Mouse (Mus musculus) layer of hippocampus, adult 18-20 months (tissue): ENCODE results near the gene Gabrb1. TPM values are rescaled to one million over a fixed set of nuclear protein-coding genes. Genes with fewer than 3 reads are reported as not detected.

Experiments used
- DNase-seq, 2 experiments: peaks; one replicate each; pipeline ENCODE4 v3.0.0; 2022; ENCODE audit warnings: low spot score in 2 of 2
- long read RNA-seq: library from polyadenylated mRNA; stranded (forward); transcript quantifications from one replicate; pipeline ENCODE4 v2.0.0, GENCODE M21; 2021
- total RNA-seq, 2 experiments: library from RNA; stranded (reverse); gene quantifications; 2 replicates each; pipeline ENCODE4 v1.2.3; 2021

Gene Gabrb1
- total RNA-seq = 100 to 1,000 TPM; 130 to 132 TPM
- long read RNA-seq, full-length matches to known transcripts = 38 of 56 reads
- long read RNA-seq, partial matches to known transcripts = 4 of 56 reads
- long read RNA-seq, other reads (novel, unspliced or antisense) = 14 of 56 reads

DNA sequence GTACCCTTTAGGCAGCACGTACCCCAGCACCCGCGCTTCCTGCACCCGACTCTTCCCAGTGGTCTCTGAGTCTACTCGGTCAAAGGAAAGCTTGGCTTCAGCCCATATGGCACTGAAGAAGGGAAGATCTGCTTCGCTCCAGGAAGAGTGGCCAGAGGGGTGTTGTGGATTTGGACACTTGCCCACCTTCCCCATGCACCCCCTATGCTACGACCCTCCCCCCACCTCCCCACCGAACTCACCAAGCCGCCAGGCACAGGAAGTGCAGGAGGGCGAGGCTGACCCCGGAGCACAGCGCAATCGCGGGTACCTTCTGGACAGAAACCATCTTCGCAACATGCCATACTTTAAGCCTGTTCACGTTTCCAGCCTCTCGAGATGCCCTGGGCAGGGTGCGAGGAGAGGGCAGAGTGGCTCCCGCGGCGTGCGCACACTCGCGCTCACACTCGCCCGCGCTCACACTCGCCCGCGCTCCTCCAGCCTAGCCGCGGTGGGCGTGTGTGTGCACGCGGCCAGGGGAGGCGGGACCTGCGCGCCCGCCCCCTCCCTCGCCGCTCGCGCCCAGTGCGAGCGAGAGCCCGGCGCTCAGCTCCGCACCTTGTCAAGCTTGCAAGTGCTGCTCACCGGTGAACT, at the start of gene Gabrb1:
Gabrb1 (plus strand) TSS at position 632 of the 633 bp plus-strand sequence.
- DNase-seq = peak; percentile 45 to 68

DNA sequence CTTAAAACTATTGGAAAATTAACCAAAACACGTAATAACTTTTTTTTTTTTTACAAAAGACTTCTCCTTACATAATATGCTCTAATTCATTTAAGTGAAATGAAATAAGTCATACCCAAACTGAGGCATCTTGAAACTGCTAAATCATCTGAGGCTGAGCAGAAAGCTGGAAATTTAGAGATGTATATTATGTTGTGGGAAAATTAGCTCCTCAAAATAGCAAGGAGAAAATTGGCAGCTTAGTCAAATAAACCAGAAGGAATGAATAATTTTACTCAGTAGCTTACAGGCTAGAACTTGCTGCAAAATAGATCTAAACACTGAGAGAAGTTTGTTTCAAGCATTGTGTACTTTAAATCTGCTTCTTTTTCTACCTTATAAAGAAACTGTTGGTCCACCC, 49.2 kb upstream of the Gabrb1 start:
- DNase-seq = peak in 1 of 2 experiments; percentile 15

DNA sequence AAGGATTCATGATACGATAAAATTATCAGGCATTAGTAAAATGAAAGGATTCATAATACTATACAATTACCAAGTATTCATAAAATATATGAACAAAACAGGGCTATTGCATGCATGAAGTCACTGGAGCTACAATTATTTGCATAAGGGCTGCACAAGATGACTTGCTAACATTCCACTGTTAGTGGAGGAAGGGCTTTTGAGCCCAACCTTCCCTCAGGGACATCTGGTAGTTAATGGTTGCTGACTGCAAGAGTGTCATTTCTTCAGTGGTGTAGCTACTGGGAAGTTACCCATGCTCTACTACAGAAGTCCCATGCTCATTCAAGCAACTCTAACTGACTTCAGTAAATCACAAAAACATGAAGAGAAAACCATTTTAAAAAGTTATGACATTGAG, 43.6 kb upstream of the Gabrb1 start:
- no peak for DNase-seq

DNA sequence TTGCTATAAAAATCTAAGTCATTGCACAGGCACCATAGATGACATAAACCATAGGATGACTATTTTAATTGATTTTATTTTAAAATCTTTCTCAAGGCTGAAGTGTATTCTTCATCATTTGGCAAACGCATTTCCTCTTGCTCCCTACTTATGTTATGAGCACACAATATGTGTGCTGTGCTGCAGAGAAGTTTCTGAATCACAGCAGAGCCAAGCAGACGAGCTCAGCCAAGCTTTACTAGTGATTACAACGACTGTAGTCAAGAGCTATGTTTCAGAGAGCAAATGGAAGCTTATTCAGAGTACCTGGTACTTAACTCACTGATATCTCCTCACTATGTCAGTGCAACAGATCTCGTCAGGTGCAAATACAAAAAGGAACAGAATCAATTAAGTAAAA, 41.2 kb upstream of the Gabrb1 start:
- no peak for DNase-seq

GRCm38 (mm10) chr5:71627820-71628219, 30.1 kb upstream of the Gabrb1 start:
- peak in 1 of 2 experiments; percentile 51 for DNase-seq

GRCm38 (mm10) chr5:71639804-71640203, 18.1 kb upstream of the Gabrb1 start:
- peak; percentile 18 to 77 for DNase-seq

GRCm38 (mm10) chr5:71648108-71648507, 9.8 kb upstream of the Gabrb1 start:
- no peak for DNase-seq

DNA sequence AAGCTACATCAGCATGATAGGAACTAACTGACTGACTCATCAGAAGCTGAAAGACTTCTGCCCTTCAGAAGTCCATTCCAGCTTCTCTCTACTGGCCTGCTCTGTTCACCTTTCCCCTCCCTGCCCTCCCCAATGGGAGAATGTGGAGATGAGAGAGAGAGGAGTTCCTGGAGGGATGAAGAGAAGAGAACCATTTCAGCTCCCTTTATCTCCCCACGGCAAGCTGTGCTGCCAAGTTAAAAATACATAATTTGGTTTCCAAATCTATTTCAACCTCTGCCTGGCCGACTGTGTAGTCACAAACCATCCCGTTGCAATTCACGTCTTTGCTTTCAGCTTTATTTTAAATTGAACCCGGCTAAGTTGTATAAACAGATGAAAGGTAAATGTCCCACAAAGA, 3.9 kb upstream of the Gabrb1 start:
- no peak for DNase-seq

DNA sequence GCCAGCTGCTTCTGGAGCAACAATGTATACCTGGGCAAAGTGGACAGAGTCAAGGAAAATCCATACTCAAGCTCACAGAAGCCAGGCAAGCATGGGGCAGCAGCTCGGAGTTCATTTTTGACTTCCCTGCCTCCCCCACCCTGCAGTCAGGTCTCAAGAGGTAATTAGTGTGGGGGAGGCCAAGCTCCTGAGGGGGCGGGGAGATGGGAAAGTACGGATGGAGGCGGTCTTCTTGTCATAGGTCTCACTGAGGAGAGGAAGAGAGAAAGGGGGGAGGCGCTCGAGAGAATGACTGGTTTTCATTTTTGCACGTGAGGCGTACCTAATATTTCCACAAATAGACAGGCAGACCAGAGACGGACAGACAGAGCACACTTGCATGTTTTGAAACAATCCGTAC, 1.1 kb upstream of the Gabrb1 start:
- peak; percentile 21 to 59 for DNase-seq

DNA sequence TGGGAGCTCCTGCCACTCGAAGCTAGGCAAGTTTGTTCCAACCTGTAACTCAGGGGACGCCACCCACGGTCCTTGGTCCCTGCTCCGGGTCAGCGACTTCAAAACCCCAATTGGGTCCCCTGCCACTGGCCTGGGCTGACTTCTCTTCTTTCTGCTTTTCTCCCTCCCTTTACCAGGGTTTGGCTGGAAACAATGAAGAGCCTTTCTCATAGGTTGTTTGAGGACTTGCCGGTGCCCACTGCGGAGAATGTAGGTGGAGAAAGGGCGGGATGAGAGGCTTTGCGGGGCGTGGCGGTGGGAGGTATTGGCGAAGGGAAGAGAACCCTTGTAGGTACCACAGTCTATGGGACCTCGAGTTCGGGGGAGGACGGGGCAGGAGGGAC, 193 bp downstream of the Gabrb1 start, which contains the start of gene Gabra4:
Gabra4 (minus strand) TSS at position 194 of the 383 bp plus-strand sequence.
- no peak for DNase-seq

GRCm38 (mm10) chr5:71665593-71665992, 7.7 kb downstream of the Gabrb1 start:
- peak in 1 of 2 experiments; percentile 44 for DNase-seq

DNA sequence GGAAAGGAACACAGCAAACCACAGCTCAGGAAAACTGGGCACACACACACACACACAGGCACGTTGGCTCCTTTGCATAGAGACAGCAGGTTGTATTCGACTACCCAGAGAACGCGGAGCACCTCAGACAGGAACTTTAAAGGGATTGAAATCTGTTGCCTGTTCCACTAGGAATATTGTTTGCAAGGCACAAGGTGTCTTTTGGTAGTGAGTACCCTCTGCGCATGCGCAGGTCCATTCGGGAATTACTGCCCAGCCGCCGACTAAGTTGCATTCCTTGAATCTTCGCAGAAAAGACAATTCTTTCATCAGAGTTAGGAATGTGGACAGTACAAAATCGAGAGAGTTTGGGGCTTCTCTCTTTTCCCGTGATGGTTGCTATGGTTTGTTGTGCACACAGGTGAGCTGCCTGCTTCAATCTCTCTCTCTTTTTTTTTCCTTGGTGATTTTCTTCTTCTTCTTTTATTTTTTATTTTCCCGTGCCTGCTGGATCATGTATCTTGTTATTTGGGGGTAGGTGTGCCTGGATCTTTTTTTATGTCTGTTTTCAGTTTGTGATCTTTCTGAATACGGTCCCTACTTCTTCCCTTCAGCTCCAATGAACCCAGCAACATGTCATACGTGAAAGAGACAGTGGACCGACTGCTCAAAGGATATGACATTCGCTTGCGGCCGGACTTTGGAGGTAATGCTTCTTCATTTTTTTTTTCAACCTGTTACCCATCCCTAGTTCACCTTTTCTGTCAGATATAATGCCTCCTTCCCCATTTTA, 42.0 kb downstream of the Gabrb1 start:
- DNase-seq = peak; percentile 64 to 81

GRCm38 (mm10) chr5:71700468-71701272, 42.8 kb downstream of the Gabrb1 start:
- DNase-seq = peak; percentile 63 to 78

GRCm38 (mm10) chr5:71701273-71701614, 43.3 kb downstream of the Gabrb1 start:
- DNase-seq = no peak

DNA sequence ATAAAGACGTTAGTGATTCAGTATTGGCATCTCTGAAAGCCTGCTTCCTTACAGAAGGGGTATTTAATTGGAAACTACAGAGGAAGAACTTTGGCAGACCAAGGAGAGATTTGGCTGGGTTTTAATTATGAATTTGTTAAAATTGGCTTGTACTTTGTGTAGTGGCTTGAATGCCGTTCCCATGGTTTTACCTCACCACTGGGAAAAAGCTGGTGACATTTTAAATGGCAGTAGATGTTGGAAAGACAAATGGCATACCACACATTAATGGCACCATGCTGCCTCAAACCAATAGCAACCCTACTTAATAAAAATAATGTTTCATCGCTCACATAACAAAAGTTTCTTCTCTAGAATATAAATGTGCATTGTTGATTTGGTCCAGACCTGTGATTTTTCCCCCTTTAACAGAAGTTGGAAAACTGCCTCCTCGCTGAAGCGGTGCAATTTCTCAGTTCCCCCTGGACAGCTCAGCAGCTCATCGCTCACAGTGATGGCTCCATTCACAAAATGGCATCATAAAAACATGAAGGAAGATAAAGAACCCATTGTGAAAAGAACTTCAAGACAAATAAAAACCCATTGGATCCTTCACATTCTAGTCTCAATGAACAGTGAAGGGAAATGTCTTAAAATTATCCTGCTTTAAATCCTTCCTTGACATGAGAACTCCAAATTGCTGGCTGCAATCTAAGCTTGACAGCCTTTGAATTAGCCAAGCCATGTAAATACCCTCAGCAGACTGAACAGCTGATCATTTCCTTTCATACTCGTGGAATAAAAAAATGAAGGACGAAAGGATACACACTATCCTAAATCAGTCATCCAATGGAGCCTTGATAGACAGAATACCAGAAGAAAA, 75.2 kb downstream of the Gabrb1 start:
- DNase-seq = peak in 1 of 2 experiments; percentile 70

GRCm38 (mm10) chr5:71747411-71747810, 89.5 kb downstream of the Gabrb1 start:
- peak; percentile 13 to 59 for DNase-seq

DNA sequence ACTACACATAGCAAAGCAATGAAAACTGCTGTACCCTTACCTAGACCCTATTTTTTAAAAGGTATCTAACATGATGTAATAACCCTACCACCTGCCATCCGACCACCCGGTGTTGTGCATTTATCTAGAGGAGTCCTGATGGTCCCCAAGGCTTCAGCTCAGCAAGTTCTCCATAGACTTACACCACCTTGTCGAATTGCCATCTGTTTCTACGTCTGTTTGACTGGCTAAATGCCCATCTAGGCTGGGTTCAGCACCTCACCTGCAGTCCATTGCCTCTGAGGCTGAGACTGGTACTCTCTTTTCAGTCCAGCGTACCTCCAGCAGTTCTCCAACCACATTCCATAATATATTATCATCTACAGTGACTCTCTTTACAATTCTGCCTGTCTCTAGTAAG, 96.1 kb downstream of the Gabrb1 start:
- no peak for DNase-seq

- DNase-seq = peak; percentile 64 to 90
Measured at GRCm38 (mm10) chr5:71761105-71761504, 103.2 kb downstream of the Gabrb1 start.

DNA sequence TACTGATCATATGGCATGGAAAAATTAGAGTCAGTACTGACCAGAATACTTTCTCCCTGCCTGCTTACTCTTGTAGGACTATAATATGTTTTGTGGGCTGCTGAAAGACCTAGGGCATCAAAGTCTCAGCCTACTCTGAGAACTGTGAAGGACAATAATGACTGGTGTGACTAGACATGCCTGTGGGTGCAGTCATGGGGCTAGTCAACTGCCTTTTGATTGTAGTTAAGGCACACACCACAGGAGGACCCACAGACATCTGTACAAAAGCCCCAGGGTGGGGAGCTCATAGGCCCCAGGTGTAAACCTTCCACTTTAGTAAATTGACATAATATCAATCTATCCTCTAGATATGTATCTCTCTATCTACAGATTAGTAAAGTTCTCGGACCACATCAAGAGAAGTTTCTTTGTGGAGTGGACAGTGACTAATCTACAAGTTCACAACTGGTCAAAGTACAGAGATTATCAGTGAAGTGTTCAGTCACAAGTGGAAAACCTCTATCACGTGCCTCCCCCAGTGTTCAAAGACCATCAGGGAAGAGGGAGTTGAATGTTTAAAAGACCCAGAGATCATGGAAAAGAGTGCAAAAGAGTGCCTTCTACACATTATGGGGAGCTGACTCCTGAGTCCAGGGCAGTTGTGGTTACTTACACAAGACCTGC, 123.7 kb downstream of the Gabrb1 start:
- no peak for DNase-seq

DNA sequence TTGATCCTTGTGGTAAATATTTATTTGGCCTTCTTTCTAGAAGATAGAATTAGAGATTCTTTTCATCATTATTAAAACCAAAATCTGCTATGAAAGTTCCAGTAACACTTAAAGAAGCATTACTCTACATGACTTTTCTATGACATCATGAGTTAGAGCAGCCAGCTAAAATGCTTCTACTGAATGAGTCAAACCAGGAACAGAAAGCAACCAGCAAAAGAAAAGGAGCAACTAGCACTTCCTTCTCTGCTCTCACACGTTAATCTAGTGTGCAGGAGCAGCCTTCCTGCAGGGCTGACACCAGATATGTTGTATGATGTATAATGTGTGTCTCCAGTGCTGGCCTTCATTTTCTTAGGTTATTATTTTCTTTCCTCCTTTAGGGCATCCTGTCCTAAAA, 164.9 kb downstream of the Gabrb1 start:
- DNase-seq = no peak
